Mouse (Mus musculus) stomach, embryonic 15.5 days (tissue): ENCODE results near the gene Spns2. TPM values are rescaled to one million over a fixed set of nuclear protein-coding genes. Genes with fewer than 3 reads are reported as not detected.
A peak's percentile ranks its signal among the peaks of the same experiment; 100 is the strongest.

ENCODE experiments used
- ATAC-seq: fragments of 200-750 bp; cut with Nextera tagmentation; 2 replicates; pipeline ENCODE4 v1.8.0; 2017; ENCODE audit warnings: low read depth, moderate number of reproducible peaks, moderate TSS enrichment; ENCODE audit not compliant: insufficient read depth, low FRiP score
- H3K27ac ChIP-seq: fragments of 300-500 bp; sonication (generic); 2 replicates; pipeline ENCODE4 v1.5.1; 2015; ENCODE audit warnings: mild to moderate bottlenecking, inconsistent platforms
- H3K27me3 ChIP-seq: fragments of 300-500 bp; sonication (generic); replicated peaks from 2 replicates; pipeline ENCODE4 v1.6.1; 2015; ENCODE audit warnings: inconsistent platforms
- H3K36me3 ChIP-seq: fragments of 300-500 bp; sonication (generic); 2 replicates; pipeline ENCODE4 v1.6.1; 2015; ENCODE audit warnings: inconsistent platforms
- H3K4me1 ChIP-seq: fragments of 300-500 bp; sonication (generic); 2 replicates; pipeline ENCODE4 v1.6.1; 2015; ENCODE audit warnings: inconsistent platforms
- H3K4me2 ChIP-seq: fragments of 300-500 bp; sonication (generic); 2 replicates; pipeline ENCODE4 v1.6.1; 2015; ENCODE audit warnings: mild to moderate bottlenecking, inconsistent platforms
- H3K4me3 ChIP-seq: fragments of 300-500 bp; sonication (generic); replicated peaks from 2 replicates; pipeline ENCODE4 v1.5.1; 2015; ENCODE audit warnings: inconsistent platforms
- H3K9ac ChIP-seq: fragments of 300-500 bp; sonication (generic); 2 replicates; pipeline ENCODE4 v1.6.1; 2015; ENCODE audit warnings: inconsistent platforms
- H3K9me3 ChIP-seq: fragments of 300-500 bp; sonication (generic); 2 replicates; pipeline ENCODE4 v1.6.1; 2016; ENCODE audit warnings: inconsistent platforms
- WGBS: fragments of 180-500 bp; shearing (Covaris S2); methylation state at CpG from one replicate; pipeline ENCODE4 v1.1.7; 2015; 5-methylcytosine and 5-hydroxymethylcytosine counted together
- polyA plus RNA-seq: library from polyadenylated mRNA; unstranded; fragments of >200 nt; fragmentation: Nextera tagmentation; extraction: Ambion mirVana; gene quantifications from 2 replicates; pipeline ENCODE4 v1.2.1, GENCODE M21; 2015

The Spns2 gene
- polyA plus RNA-seq, 1 experiment from 2014 or later: 6.0 TPM

DNA sequence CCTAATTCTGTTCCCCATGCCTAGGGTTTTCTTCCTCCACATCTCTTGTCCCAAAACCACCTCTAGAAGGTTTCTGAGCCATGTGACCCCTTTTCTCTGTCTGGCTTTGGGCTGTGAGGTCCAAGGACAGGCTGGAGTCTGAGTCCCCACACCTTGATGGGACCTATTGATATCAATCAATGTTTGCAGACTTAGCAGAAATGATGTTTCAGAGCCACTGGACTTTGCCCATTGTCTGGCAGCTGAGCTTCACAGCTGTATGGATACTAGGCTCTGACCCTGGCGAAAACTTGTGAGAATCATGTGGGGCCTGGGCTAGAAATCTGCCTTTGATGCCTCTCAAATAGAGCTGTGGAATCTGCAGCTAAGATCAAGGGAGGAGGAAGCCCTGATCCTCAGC, 7.1 kb upstream of the Spns2 start:
- Histone ChIP-seq H3K4me2 (no peak overlapping the region), H3K4me3 (no peak overlapping the region), H3K9ac (no peak overlapping the region), H3K9me3 (no peaks in the 10 kb centered on the region), H3K27ac (no peak overlapping the region), H3K27me3 (no peaks in the 10 kb centered on the region), H3K36me3 (no peaks in the 10 kb centered on the region), H3K4me1 (0 out of 2 replicates have a peak, but pooled peaks cover 2% of the 10 kb centered on the region)
- 39% methylated on average over 1 of the region's 1 CpGs for WGBS
- ATAC-seq: no peak

DNA sequence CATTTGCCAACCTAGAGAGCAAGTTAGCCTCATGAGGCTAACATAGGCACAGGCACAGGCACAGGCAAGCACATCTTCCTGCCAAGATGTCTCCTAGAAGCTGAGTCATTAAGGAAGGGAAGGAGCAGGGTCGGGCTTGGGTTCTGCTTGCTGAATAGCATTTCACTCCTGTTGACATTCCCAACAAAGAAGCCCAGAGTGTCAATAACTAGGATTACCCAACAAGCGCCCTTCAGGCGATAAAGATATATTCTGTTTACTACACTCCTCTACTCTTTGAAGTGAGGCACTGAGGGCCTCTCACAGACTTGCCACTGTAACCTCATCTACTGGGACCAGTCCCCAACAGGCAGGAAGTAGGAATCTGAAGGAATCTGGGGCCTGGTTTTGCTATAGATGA, 6.4 kb upstream of the Spns2 start:
- no peak for ATAC-seq

DNA sequence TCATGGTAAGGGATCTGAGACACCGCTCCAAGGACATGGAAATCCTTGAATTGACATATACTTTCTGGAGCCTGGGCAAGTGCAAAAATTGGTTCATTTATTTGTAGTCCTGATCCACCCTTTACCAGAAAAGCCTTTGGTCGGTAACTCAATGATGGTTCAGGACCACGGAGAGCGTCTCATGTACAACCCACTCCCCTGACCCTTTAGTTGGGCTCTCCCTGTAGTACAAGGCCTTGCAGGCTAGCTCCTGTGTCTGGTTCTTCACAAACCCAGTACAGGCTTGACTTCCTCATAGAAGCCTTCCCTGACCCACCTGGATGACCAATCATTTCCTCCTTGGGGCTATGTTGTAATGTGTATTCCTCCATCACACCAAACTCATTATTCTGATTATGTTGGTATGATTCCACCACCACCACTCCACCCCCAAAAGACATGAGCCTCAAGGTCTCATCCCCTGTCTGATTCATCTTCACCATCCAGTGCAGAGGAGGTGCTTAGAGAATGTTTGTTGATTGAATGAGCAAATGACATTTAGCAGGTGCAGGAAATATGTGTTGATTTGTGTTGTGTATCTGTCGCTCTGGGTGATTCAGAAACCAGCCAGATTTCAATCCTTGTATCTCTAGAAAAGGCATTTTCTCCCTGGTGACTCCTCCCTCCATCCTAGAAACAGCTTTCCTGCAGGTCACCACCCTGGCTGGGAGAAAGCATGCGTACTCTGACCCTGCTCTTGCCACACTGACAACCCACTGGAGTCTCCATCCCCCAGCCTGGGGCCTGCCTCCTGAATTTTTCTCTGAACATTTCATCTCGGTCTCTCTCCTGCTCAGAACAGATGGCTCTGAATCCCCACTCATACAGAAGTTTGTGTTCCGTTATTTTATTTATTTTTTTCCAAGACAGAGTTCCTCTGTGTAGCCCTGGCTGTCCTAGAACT, 4.6 kb upstream of the Spns2 start:
- Histone ChIP-seq H3K36me3 (no peaks in the 10 kb centered on the region), H3K4me3 (no peak overlapping the region), H3K4me2 (no peak overlapping the region), H3K27ac (no peak overlapping the region), H3K9me3 (no peaks in the 10 kb centered on the region), H3K4me1 (peaks cover 2% of the 10 kb centered on the region), H3K9ac (no peak overlapping the region), H3K27me3 (peaks cover under 1% of the 10 kb centered on the region; the same call in 1 of the 2 replicates)
- ATAC-seq: no peak
- WGBS: 51% methylated on average over 8 of the region's 8 CpGs

More for the DNA sequence above, 6.4 kb upstream of the Spns2 start:
- Histone ChIP-seq H3K9me3 (no peaks in the 10 kb centered on the region), H3K4me2 (no peak overlapping the region), H3K27me3 (no peaks in the 10 kb centered on the region), H3K36me3 (no peaks in the 10 kb centered on the region), H3K4me1 (no peaks in the 10 kb centered on the region), H3K4me3 (no peak overlapping the region), H3K9ac (no peak overlapping the region), H3K27ac (no peak overlapping the region)
- 53% methylated on average over 3 of the region's 3 CpGs for WGBS

DNA sequence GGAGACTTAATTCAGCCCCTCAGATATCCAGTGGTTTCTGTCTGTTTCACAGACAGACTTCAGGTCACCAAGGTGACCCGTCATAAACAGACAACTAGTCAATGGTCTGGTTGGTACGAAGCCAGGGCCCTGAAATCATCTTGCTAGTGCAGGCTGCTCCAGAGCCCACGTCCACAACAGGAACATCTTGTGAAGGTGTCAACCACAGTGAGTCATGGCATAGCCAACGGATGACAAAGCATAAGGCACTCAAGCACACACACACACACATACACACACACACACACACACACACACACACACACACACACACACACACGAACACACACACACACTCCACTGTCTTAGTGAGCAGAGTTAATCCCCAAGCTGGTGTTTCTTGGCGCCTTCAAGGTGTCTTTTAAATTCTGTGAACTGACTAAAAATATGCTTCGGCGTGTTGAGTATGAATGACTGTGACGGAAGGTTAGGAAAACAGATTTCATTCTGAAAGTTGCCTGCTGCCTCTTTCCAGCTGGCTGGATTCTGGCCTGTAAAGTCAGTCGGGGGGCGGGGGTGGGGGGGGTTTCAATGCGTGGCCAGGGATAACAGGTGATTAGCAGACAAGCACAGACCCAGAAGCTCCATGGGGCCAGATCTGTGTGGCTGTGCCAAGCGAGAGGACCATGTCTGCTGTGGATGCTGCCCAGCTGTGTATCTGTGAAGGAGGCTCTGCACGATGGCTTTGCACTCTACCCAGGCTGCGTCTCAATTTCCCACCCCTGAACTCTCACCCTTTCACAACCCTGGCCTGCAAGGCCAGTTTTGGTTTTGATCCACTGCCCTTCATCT, 1.6 kb upstream of the Spns2 start:
- H3K9ac ChIP-seq: no peak overlapping the region
- no peak overlapping the region for H3K4me3 ChIP-seq
- ATAC-seq: no peak
- H3K36me3 ChIP-seq: no peaks in the 10 kb centered on the region
- no peak overlapping the region for H3K4me2 ChIP-seq
- H3K9me3 ChIP-seq: no peaks in the 10 kb centered on the region
- H3K27me3 ChIP-seq: peaks cover 20% of the 10 kb centered on the region
- peaks cover 11% of the 10 kb centered on the region for H3K4me1 ChIP-seq
- no peak overlapping the region for H3K27ac ChIP-seq
- WGBS: 65% methylated on average over 15 of the region's 15 CpGs

DNA sequence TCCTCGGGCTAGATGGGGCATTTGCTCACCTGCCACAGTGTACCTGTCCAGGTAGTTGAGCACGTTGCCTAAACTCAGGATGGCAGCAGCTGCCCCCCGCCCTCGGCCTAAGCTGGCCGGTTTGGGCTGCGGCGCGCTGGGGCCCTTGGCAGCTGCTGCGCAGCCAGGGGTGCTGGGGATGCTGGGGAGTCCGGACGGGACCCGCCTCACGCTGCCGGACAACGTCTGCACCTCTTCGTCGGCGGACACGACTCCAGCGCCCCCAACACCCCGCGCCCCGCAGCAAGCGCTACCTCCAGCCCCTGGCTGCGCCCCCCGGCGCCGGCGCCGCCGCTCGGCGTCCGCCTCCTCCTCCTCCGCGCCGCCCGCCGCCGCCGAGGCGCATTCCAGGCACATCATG, 307 bp downstream of the Spns2 start:
- H3K27ac ChIP-seq: no peak overlapping the region
- no peaks in the 10 kb centered on the region for H3K36me3 ChIP-seq
- H3K27me3 ChIP-seq: peaks cover 20% of the 10 kb centered on the region
- H3K4me3 ChIP-seq: peak overlapping the region; percentile 60
- no peaks in the 10 kb centered on the region for H3K9me3 ChIP-seq
- peak; percentile 13; the same call in 1 of the 2 replicates for ATAC-seq
- peaks cover 11% of the 10 kb centered on the region for H3K4me1 ChIP-seq
- H3K4me2 ChIP-seq: peak overlapping the region; percentile 99
- WGBS: under 1% methylated on average over 25 of the region's 42 CpGs
- H3K9ac ChIP-seq: peak overlapping the region; percentile 32; the same call in 1 of the 2 replicates

DNA sequence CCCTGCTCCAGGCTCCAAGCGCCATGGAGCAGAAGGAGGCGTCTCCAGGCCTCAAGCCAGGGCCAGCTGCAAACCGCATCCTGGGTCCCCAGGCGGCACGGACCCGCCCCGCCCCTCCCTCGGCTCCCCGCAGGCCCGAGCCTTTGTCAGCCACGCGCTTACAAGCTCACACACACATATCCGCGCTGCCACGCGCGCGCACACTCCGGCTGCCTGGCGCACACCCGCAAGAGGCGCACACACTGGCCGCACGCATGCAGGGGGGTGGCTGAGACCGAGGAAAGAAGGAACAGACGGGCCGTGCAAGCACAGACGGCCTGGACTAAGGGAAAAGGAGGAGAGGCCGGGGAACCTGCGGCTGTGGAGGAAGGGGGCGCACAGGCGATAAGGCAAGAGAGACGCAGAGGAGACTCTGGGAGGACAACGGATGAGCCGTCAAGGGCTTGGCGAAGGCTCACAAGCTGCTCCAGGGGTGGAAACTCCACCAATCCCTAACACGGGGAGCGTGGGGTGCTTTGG, 892 bp downstream of the Spns2 start:
- Histone ChIP-seq H3K4me2 (peak overlapping the region; percentile 99), H3K27ac (no peak overlapping the region), H3K4me3 (peak overlapping the region; percentile 60), H3K36me3 (no peaks in the 10 kb centered on the region), H3K9me3 (no peaks in the 10 kb centered on the region), H3K9ac (peak overlapping the region; percentile 16; the same call in 1 of the 2 replicates), H3K4me1 (peaks cover 11% of the 10 kb centered on the region), H3K27me3 (peaks cover 20% of the 10 kb centered on the region)
- ATAC-seq: 0 out of 2 replicates have a peak, but pooled peaks have one; percentile 12
- 1% methylated on average over 38 of the region's 38 CpGs for WGBS

DNA sequence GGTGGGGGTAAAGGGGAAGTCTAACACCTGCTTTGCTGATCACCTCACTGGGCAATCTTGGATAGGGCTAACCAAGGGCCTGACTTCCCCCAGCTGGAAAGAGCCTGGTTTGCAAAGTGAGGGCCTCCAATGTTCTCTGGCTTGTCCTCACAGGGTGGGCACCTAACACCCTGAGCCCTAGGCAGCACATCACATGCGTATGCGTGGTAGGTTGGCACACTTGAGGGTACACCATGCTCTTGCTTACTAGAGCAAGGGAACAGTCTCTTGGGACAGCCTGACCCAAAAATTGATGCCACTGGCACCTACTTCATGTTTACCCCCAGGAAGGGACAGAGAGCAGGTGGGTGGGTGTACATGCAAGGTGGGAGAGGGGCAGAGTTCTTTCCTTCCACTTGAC, 2.0 kb downstream of the Spns2 start:
- Histone ChIP-seq H3K36me3 (no peaks in the 10 kb centered on the region), H3K27ac (no peak overlapping the region), H3K4me3 (peak overlapping the region; percentile 60; the same call in 1 of the 2 replicates), H3K9ac (no peak overlapping the region), H3K9me3 (no peaks in the 10 kb centered on the region), H3K4me1 (peaks cover 11% of the 10 kb centered on the region), H3K4me2 (peak overlapping the region; percentile 99), H3K27me3 (peaks cover 20% of the 10 kb centered on the region)
- WGBS: 81% methylated on average over 2 of the region's 2 CpGs
- ATAC-seq: no peak

DNA sequence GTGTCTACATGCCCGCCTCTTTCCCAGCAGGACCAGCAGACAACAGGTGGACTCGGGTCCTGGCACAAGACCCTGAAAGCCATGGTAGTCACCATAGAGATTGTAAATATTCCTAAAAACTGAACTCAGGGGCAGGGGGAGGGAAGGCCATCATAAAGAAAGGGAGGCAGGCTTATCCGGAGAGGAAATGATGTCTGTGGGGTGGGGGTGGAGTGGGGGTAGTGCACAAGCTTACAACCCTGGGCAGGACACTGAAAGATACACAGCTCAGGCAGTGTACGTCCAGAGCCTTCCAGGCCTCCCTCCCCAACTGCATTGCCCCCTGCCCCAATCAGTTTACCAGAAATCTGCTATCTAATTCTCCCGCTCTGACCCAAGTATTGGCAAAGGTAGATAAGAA, 2.5 kb downstream of the Spns2 start:
- H3K4me3 ChIP-seq: no peak overlapping the region
- H3K9ac ChIP-seq: no peak overlapping the region
- no peaks in the 10 kb centered on the region for H3K9me3 ChIP-seq
- H3K36me3 ChIP-seq: no peaks in the 10 kb centered on the region
- H3K27ac ChIP-seq: no peak overlapping the region
- H3K4me1 ChIP-seq: peaks cover 11% of the 10 kb centered on the region
- no peak for ATAC-seq
- 53% methylated on average over 5 of the region's 5 CpGs for WGBS
- peak overlapping the region; percentile 99; the same call in 1 of the 2 replicates for H3K4me2 ChIP-seq
- peaks cover 20% of the 10 kb centered on the region for H3K27me3 ChIP-seq

DNA sequence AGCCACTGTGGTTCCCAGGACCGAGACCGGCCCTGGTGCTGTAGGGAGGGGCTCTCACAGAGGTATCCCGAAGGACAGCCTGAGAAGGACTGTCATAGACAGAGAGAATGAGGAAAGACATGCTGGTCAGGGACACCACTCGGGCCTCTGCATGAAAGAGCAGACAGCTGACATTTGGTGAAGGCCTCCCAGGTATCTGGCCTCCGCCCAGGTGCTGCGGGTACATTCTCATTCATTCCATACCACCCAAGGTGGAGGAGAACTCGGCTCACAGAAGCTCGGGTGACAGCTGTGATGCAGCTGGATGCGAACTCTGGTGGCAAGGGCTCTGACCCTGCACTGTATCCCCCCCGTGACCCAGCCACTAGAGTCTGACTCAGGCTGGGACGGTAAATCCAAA, 3.7 kb downstream of the Spns2 start:
- Histone ChIP-seq H3K4me1 (peaks cover 11% of the 10 kb centered on the region), H3K9ac (no peak overlapping the region), H3K4me3 (no peak overlapping the region), H3K9me3 (no peaks in the 10 kb centered on the region), H3K36me3 (no peaks in the 10 kb centered on the region), H3K4me2 (no peak overlapping the region), H3K27me3 (peaks cover 20% of the 10 kb centered on the region), H3K27ac (no peak overlapping the region)
- WGBS: 68% methylated on average over 11 of the region's 11 CpGs
- ATAC-seq: no peak; the same call in 1 of the 2 replicates

DNA sequence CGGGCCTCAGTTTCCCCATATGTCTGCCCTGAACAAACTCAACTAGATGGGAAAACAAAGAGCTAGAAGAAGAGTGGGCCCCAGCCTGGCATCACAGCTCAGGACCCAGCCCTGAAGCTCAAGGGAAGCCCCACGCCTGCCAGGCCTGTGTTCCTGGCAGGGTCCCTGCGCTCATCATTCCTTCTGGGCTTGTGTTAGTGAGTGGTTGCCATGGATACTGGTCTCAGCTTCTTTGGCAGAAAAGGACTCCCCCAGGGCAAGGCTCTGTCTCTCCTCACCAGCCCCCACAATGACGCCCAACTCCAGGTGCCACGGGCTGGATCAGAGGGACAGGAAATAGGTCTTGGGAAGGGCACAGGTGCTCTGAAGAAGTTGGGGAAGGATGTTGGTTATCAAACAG, 4.5 kb downstream of the Spns2 start:
- Histone ChIP-seq H3K4me3 (no peak overlapping the region), H3K4me1 (peaks cover 11% of the 10 kb centered on the region), H3K36me3 (no peaks in the 10 kb centered on the region), H3K9ac (no peak overlapping the region), H3K27me3 (peaks cover 20% of the 10 kb centered on the region), H3K9me3 (no peaks in the 10 kb centered on the region), H3K4me2 (no peak overlapping the region), H3K27ac (no peak overlapping the region)
- WGBS: 68% methylated on average over 5 of the region's 5 CpGs
- no peak for ATAC-seq

DNA sequence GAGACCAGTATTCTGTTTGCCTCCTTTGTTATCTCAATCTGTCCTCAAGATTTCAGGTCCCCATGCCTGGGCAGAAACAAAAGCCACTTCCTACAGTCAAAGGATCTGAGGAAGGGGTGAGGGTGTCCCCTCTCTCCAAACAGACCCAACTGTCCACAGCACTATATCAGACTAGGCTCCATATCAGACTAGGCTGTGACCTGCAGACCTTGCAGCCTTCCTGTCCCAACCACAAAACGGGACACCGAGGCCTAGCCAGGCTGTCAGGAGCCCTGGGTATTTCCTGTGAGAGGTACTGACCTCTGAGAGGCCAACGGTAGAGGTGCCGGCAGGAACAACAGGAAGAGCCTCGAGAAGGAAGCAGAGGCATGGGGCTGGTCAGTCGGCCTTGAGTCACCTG, 5.2 kb downstream of the Spns2 start:
- no peaks in the 10 kb centered on the region for H3K36me3 ChIP-seq
- no peak for ATAC-seq
- 42% methylated on average over 6 of the region's 6 CpGs for WGBS

More for the DNA sequence above, 5.2 kb downstream of the Spns2 start:
- no peak overlapping the region for H3K9ac ChIP-seq
- H3K27ac ChIP-seq: no peak overlapping the region
- H3K4me2 ChIP-seq: no peak overlapping the region
- H3K4me1 ChIP-seq: peaks cover 11% of the 10 kb centered on the region
- H3K27me3 ChIP-seq: peaks cover 20% of the 10 kb centered on the region
- no peak overlapping the region for H3K4me3 ChIP-seq
- H3K9me3 ChIP-seq: no peaks in the 10 kb centered on the region
